Mouse (Mus musculus) ES-CJ7 (cell line): Measurements from ENCODE around the gene Slc13a1.

ENCODE experiments used
- DNase-seq: peaks from one replicate; pipeline ENCODE4 v3.0.0; 2011; ENCODE audit warnings: low read depth, low spot score

Gene Slc13a1

GRCm38 (mm10) chr6:24097400-24097799 lies 70.5 kb downstream of the Slc13a1 start:
- DNase-seq = no peak

- DNase-seq = no peak
Observed at GRCm38 (mm10) chr6:24076089-24076488, 91.8 kb downstream of the Slc13a1 start.

GRCm38 (mm10) chr6:24072804-24073203 lies 95.1 kb downstream of the Slc13a1 start:
- DNase-seq = no peak

- DNase-seq = no peak
Observed at GRCm38 (mm10) chr6:24059754-24060153, 108.1 kb downstream of the Slc13a1 start.

- DNase-seq = peak; percentile 66
Observed at GRCm38 (mm10) chr6:24055086-24055485, 112.8 kb downstream of the Slc13a1 start.

- no peak for DNase-seq
Observed at GRCm38 (mm10) chr6:24054086-24054710, 113.7 kb downstream of the Slc13a1 start.

- peak; percentile 29 for DNase-seq
Observed at GRCm38 (mm10) chr6:24047014-24047770, 120.7 kb downstream of the Slc13a1 start.

- DNase-seq = peak; percentile 63
Observed at GRCm38 (mm10) chr6:24043496-24043895, 124.4 kb downstream of the Slc13a1 start.
